Mouse (Mus musculus) ES-E14 (cell line): ENCODE measurements around the gene Folh1. TPM values are rescaled to one million over a fixed set of nuclear protein-coding genes. Genes with fewer than 3 reads are reported as not detected.

Experiments
- DNase-seq: peaks from one replicate; pipeline ENCODE4 v3.0.0-alpha.2; 2013; ENCODE audit warnings: low read depth, low spot score
- H3K27ac ChIP-seq: 2 replicates; pipeline ENCODE4 v1.5.1; 2012; ENCODE audit warnings: low read depth, mild to moderate bottlenecking, low read length, moderate library complexity, mixed read lengths; ENCODE audit not compliant: poor library complexity, insufficient read depth, severe bottlenecking
- H3K36me3 ChIP-seq: 2 replicates; pipeline ENCODE4 v1.6.1; 2012; ENCODE audit warnings: mild to moderate bottlenecking, low read length, moderate library complexity, mixed read lengths; ENCODE audit not compliant: control insufficient read depth, poor library complexity, insufficient read depth, severe bottlenecking
- H3K4me1 ChIP-seq, 2 experiments: fragments of 150-350 bp in 1 of 2; sonication (generic) in 1 of 2; 2 replicates each; pipeline ENCODE4 v1.6.1; 2012; ENCODE audit warnings: low read length in 2 of 2, mild to moderate bottlenecking in 1 of 2, mixed read lengths in 1 of 2; ENCODE audit not compliant: control insufficient read depth in 2 of 2, insufficient read depth in 2 of 2, poor library complexity in 1 of 2
- H3K4me3 ChIP-seq, 2 experiments: fragments of 150-350 bp in 1 of 2; sonication (generic) in 1 of 2; 2 replicates each; pipeline ENCODE4 v1.5.1; 2012; ENCODE audit warnings: low read length in 2 of 2, low read depth in 1 of 2, mild to moderate bottlenecking in 1 of 2, mixed read lengths in 1 of 2; ENCODE audit not compliant: insufficient read depth in 1 of 2, poor library complexity in 1 of 2, severe bottlenecking in 1 of 2
- H3K9ac ChIP-seq: 2 replicates; pipeline ENCODE4 v1.6.1; 2012; ENCODE audit warnings: low read depth, mild to moderate bottlenecking, low read length, mixed read lengths; ENCODE audit not compliant: poor library complexity, insufficient read depth, severe bottlenecking
- H3K9me3 ChIP-seq: fragments of 150-350 bp; sonication (generic); 2 replicates; pipeline ENCODE4 v1.6.1; 2012; ENCODE audit warnings: low read depth, mild to moderate bottlenecking, low read length; ENCODE audit not compliant: control insufficient read depth, insufficient read depth
- CHD2 ChIP-seq: IDR thresholded peaks from 2 replicates; pipeline ENCODE4 v1.6.1; 2014; ENCODE audit warnings: mild to moderate bottlenecking, low read depth, low read length, inconsistent platforms
- HCFC1 ChIP-seq: IDR thresholded peaks from 2 replicates; pipeline ENCODE4 v1.6.1; 2012; ENCODE audit warnings: low read length, inconsistent platforms, borderline replicate concordance; ENCODE audit not compliant: insufficient read depth
- MAFK ChIP-seq: IDR thresholded peaks from 2 replicates; pipeline ENCODE4 v1.6.1; 2014; ENCODE audit warnings: mild to moderate bottlenecking, low read depth, low read length, inconsistent platforms; ENCODE audit not compliant: insufficient read depth
- ZC3H11A ChIP-seq: IDR thresholded peaks from 2 replicates; pipeline ENCODE4 v1.6.1; 2012; ENCODE audit warnings: low read depth, mild to moderate bottlenecking, inconsistent platforms, low read length, borderline replicate concordance
- ZNF384 ChIP-seq: IDR thresholded peaks from 2 replicates; pipeline ENCODE4 v1.6.1; 2012; ENCODE audit warnings: low read depth, low read length, inconsistent platforms
- in situ Hi-C, 2 experiments: fragments of 600-800 bp; cut with MboI; formaldehyde crosslinking; loops; one replicate each; pipeline ENCODE4 v1.15.1; 2025; ENCODE audit warnings: low sequenced_read_pairs in 2 of 2, inconsistent platforms in 1 of 2; ENCODE audit not compliant: unreplicated experiment in 2 of 2
- total RNA-seq: library from RNA; depleted of rRNA; stranded (reverse); fragments of 300-350 nt; gene quantifications from 2 replicates; pipeline ENCODE4 v1.2.3, GENCODE M21; 2012; rRNA removed

Gene Folh1
- total RNA-seq, 1 experiment: 0.45 TPM

DNA sequence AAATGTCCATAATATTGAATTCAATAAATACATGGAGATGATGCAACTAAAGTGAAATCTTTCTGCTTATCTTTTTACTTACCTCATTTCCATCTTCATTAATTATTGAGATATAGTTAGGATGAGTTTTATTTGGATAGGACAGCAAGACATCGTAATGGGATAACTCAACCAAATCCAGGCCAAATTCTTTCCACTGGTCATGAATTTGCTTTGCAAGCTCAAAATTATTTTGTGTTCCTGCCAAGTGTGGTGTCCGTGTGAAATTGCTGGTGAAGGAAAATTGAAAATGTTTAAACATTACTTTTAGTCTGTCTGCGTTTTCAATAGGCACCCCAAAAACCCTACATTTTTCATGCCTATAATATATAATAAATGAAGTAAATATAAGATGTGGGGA is 4.1 kb downstream of the Folh1 start:
- H3K27ac ChIP-seq: no peak overlapping the region
- no peak overlapping the region for H3K4me3 ChIP-seq
- no peak for DNase-seq
- TF ChIP-seq CHD2 (no peak), MAFK (no peak), HCFC1 (no peak), ZC3H11A (no peak), ZNF384 (no peak)
- no peak overlapping the region for H3K9ac ChIP-seq
- no peaks in the 10 kb centered on the region for H3K36me3 ChIP-seq
- no peaks in the 10 kb centered on the region for H3K4me1 ChIP-seq
- in situ Hi-C loops: no loop called here
- no peaks in the 10 kb centered on the region for H3K9me3 ChIP-seq

DNA sequence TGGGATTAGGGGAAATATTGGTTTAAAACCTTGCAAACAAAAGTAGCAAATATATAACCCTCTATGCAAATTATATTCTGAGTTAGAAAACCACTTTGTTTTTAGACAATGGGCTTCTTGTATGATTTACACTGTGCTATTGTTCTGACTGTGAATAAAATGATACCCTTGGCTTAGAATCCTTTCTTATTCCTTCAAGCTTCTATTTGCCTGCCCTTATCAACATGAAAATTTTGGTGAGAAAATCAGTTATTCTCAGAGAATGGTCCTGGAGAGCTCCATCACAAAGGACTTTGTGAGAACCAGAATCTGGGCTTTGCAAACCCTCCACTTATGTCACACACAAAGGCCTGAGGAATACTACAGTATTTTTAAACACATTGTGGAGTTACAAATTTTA is 11.1 kb downstream of the Folh1 start:
- no peak for TF ChIP-seq CHD2
- TF ChIP-seq HCFC1: no peak
- no peak for TF ChIP-seq MAFK
- TF ChIP-seq ZC3H11A: no peak
- TF ChIP-seq ZNF384: no peak

GRCm38 (mm10) chr7:86760751-86761150 is 15.0 kb downstream of the Folh1 start:
- Histone ChIP-seq H3K9me3 (no peaks in the 10 kb centered on the region), H3K9ac (no peak overlapping the region), H3K4me3 (no peak overlapping the region), H3K36me3 (no peaks in the 10 kb centered on the region), H3K4me1 (no peaks in the 10 kb centered on the region), H3K27ac (no peak overlapping the region)
- in situ Hi-C loops: no loop called here
- DNase-seq: no peak
- TF ChIP-seq ZC3H11A (no peak), ZNF384 (no peak), HCFC1 (no peak), CHD2 (no peak), MAFK (no peak)

More for the DNA sequence above, 11.1 kb downstream of the Folh1 start:
- in situ Hi-C loops: no loop called here
- no peak for DNase-seq
- Histone ChIP-seq H3K36me3 (no peaks in the 10 kb centered on the region), H3K9me3 (no peaks in the 10 kb centered on the region), H3K4me3 (no peak overlapping the region), H3K9ac (no peak overlapping the region), H3K27ac (no peak overlapping the region), H3K4me1 (no peaks in the 10 kb centered on the region)

GRCm38 (mm10) chr7:86725013-86725412 is 50.7 kb downstream of the Folh1 start:
- H3K9me3 ChIP-seq: no peaks in the 10 kb centered on the region
- no peak overlapping the region for H3K9ac ChIP-seq
- no peak overlapping the region for H3K27ac ChIP-seq
- no peak for DNase-seq
- H3K4me3 ChIP-seq: no peak overlapping the region
- H3K36me3 ChIP-seq: no peaks in the 10 kb centered on the region
- H3K4me1 ChIP-seq: no peaks in the 10 kb centered on the region
- TF ChIP-seq ZC3H11A (no peak), ZNF384 (no peak), CHD2 (no peak), MAFK (no peak), HCFC1 (no peak)
- in situ Hi-C loops: no loop called here

- no peaks in the 10 kb centered on the region for H3K4me1 ChIP-seq
- no peaks in the 10 kb centered on the region for H3K36me3 ChIP-seq
- no peak for DNase-seq
- no peak for TF ChIP-seq ZNF384
- TF ChIP-seq ZC3H11A: no peak
- TF ChIP-seq MAFK: no peak
- TF ChIP-seq HCFC1: no peak
- TF ChIP-seq CHD2: no peak
- in situ Hi-C loops: loop anchor here in 1 of 2 experiments (25.0 kb wide), 1 partner anchor 726 kb away; the partner anchor contains the start of gene Vmn2r74
- no peak within 1 kb of the TSS for H3K4me3 ChIP-seq
- H3K9me3 ChIP-seq: peaks cover 8% of the 10 kb centered on the region
- H3K9ac ChIP-seq: no peak within 1 kb of the TSS
- no peak within 1 kb of the TSS for H3K27ac ChIP-seq
Observed at GRCm38 (mm10) chr7:86688030-86688429, 87.7 kb downstream of the Folh1 start, which contains the start of gene Olfr292. TSS of gene Olfr292 (plus strand) at chr7:86688330.

Other genes starting within 250 kb of the Folh1 start
- gene Olfr295, start 192.1 kb downstream of the Folh1 start, total RNA-seq: not detected in 2 replicates
- not detected in 2 replicates for gene Olfr294, start 159.3 kb downstream of the Folh1 start, total RNA-seq
- gene Olfr293, start 126.9 kb downstream of the Folh1 start, total RNA-seq: 0.05 TPM in 1 of 2 replicates, not detected in the other
- not detected in 2 replicates for gene Olfr292, start 87.6 kb downstream of the Folh1 start, total RNA-seq
- not detected in 2 replicates for gene Vmn2r77, start 19.1 kb upstream of the Folh1 start, total RNA-seq
- gene Vmn2r78, start 139.2 kb upstream of the Folh1 start, total RNA-seq: 0.09 TPM in 1 of 2 replicates, not detected in the other
- 0.13 TPM in 1 of 2 replicates, not detected in the other for gene Vmn2r79, start 220.2 kb upstream of the Folh1 start, total RNA-seq